Mouse (Mus musculus) heart, postnatal 10 days (tissue): ENCODE results near the gene Slc16a2. TPM values are rescaled to one million over a fixed set of nuclear protein-coding genes. Genes with fewer than 3 reads are reported as not detected.

Experiments used
- DNase-seq, 2 experiments: peaks; one replicate each; pipeline ENCODE4 v3.0.0; 2021
- intact Hi-C: fragments of 180-260 bp; cut with DNase I; formaldehyde crosslinking; loops from one replicate; pipeline ENCODE4 v1.15.1; 2025
- total RNA-seq, 2 experiments: library from RNA; stranded (reverse); gene quantifications; 2 replicates each; pipeline ENCODE4 v1.2.3; 2021

The Slc16a2 gene
- total RNA-seq, result 10 to 100 TPM; 19.2 to 19.8 TPM

DNA sequence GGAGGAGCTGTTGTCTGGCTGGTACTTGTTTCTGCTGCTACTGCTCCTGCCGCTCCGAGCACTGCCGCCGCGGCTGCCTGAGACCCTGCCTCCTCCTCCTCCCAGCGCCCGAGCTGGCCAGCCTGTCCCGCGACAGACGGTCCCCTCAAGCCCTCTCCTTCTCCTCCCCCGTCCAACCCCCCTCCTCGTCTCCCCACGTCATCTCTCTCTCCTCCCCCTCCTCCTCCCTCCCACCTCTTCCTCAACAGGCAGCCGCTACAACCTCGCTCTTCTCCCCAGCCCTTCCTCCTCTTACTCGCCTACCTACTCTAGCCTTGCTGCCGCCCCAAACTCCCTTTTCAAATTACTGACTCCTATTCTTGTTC, at the start of gene Slc16a2:
TSS of gene Slc16a2 (minus strand) at position 152 of the 365 bp plus-strand sequence.
- intact Hi-C loops, result loop anchor here (2.0 to 10.0 kb wide), 3 partner anchors 80 to 197 kb away; no protein-coding TSS in a partner anchor

DNA sequence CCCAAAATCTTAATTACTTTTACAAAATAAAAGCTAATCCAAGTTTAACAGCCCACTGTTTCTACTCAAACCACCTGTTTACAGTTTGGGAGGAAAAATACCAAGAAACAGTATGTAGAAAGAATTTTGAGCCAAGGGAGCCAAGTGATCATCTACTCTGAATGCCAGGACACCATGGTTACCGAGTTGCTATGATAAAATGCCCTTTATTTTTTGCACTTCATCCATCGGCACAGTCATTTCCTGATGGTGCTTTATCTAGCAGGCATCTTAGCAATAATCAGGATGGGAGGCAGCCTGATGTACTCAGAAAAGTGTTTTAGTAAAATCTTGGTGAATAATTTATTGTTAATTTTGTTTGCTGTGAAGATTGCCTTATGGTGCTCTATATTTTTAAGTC, 41.7 kb upstream of the Slc16a2 start:
- DNase-seq, result no peak
- intact Hi-C loops, result no loop called here

More for the DNA sequence above, at the start of gene Slc16a2:
- peak; percentile 60 to 61 for DNase-seq

DNA sequence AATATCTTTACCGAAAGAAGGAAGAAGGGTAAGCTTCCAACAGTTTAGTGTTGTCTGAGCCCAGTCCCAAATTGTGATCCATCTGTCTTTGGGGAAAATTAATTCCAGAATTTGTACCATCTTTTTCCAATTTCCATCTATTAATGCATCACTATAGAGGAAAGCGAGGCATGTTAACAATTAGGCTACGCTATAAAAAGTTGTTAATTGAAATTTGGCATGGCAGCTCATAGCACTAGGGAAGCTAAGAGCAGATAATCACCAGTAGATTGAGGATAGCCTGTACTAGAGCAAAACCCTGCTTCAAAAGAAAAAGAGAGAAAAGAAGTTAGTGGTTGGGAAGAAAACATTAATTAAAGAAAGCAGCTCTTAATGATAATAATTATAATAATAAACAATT, 41.1 kb upstream of the Slc16a2 start:
- intact Hi-C loops, result no loop called here
- DNase-seq, result no peak

DNA sequence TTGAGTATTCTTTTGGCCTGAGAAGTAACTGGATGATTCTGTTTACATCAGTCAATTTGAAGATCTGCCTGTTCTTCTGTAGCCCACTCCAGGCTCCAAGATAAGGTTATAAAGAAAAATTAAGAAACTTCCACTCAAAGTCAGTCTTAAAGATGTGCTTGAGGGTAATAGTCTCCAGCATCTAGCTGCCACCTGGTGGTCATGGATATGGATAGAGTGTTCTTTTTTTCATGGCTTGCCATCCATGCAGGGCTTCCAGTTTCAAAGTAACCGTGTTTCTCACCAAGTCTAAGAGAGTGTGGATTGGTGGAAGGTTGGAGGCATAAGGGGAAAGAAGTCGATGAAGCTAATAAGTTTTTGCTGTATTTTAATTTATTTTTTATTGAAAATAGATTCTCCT, 23.5 kb upstream of the Slc16a2 start:
- intact Hi-C loops, result loop anchor here (1.0 to 10.0 kb wide), 4 partner anchors 150 to 363 kb away; no protein-coding TSS in a partner anchor
- peak; percentile 38 to 39 for DNase-seq

DNA sequence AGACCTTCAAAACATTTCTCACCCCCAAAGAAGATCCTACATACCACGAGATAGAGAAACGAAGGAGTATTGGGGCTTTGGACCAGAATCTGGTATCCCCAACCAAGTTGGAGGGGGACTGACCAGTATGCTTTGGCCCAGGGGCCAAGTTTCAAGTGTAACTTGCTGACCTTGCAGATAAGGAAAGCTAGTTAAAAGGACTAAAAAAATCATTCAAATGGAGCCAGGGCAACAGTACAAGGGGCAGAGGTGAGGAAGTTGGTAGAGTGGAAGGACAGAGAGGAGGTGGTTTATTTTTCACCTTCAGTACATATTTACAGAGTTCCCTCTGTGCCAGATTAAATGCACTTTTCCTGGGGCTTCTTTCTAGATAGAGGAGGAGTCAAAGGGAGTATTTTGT, 7.1 kb upstream of the Slc16a2 start:
- DNase-seq, result no peak
- intact Hi-C loops, result loop anchor here (10.0 kb wide), 1 partner anchor 204 kb away; no protein-coding TSS in a partner anchor

DNA sequence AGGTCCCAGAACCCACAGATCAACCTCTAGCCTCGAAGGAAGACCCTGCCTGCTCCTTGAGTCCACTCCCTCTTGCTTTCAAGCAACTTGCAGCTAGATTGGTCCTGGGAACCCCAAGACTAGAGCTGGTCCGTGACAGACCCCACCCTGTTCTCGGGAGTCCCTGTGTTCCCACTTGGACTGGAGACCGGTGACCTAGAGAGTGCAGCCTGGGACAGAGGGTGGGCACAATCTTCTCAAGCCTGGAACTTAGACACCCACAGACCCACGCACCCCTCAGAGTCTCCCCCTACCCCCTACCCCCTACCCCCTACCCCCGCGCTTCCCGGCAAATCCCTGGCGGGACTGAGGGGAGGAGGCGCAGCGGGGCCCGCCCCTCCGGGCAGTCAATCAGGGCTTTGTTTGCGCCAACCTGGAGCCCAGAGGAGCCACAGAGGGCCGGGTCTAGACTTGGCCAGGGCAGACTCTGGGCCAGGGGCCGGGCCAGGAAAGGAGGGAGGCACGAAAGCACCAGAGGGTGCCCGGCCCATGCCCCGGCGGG, 558 bp upstream of the Slc16a2 start:
- intact Hi-C loops, result loop anchor here (5.0 to 10.0 kb wide), 2 partner anchors 80 to 198 kb away; no protein-coding TSS in a partner anchor
- peak; percentile 42 to 50 for DNase-seq

DNA sequence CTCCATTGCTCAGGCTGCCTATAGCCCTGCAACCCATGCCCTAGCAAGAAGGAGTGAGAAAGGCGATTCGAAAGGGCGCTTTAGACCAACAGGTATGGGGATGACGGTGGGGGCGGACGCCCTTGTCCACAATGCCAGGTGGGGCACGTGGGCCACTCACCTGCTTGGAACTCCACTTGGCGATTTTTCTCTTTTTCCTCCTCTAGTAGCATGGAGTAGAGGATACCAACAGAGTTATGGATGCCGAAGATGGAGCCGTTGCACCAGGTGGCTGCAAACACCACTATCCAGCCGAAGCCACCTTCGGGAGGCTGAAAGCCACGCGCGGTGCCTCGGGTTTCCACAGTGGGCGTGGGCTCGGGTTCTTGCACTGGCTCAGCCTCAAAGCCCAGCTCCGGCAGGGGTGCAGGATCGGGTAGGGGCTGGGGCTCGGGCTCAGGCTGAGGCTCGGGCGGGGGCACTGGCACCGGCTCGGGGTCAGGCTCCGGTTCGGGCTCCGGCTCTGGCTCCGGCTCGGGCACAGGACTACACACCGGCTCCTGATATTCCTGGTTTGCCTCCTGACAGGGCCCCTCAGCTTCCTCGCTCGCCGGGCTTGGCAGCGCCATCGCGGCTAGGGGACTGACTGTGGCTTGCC, 470 bp downstream of the Slc16a2 start:
- intact Hi-C loops, result loop anchor here (2.0 to 10.0 kb wide), 3 partner anchors 79 to 197 kb away; no protein-coding TSS in a partner anchor
- DNase-seq, result no peak

DNA sequence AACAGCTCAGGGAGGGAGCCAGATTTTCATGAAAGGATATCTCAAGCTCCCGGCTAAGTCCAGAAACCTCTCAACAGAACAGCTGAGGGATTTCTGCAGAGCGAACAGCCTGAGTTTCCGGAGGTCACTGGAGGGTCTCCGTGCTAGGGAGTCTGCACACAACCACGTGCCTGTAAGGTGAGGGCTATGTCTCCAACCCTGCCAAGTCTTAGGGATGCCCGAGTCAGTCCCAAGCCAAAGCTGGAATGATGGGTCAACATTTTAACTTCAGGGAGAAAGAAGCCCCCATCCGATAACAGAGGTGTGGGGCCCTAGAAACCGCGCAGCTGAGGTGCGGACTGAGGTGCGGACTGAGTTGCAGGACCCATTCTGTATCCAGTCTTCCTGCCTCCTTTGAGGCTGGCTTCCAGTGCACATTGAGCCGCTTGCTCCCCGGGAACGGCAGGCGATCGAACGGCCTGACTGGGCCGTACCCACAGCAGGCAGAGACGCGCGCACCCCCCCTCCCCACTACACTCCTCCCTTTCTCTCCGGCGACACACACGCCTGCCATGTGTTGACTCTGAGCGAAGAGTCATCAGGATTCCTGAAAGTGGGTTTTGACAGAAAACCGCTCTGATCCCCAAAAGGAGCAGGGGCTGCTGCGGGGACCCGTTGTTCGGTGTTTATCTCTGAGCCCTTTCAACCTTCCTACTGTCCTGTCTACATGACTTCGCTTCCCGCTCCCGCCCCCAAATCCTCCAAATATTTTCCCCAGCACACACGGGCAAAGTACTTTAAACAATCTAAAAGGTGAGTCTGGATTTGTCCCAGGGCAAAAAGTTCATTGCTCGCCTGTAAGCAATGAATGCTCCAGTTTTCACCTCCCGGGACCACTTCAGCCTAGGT, 1.2 kb downstream of the Slc16a2 start:
- DNase-seq, result peak; percentile 21 to 27
- intact Hi-C loops, result loop anchor here (2.0 to 10.0 kb wide), 3 partner anchors 78 to 196 kb away; no protein-coding TSS in a partner anchor

DNA sequence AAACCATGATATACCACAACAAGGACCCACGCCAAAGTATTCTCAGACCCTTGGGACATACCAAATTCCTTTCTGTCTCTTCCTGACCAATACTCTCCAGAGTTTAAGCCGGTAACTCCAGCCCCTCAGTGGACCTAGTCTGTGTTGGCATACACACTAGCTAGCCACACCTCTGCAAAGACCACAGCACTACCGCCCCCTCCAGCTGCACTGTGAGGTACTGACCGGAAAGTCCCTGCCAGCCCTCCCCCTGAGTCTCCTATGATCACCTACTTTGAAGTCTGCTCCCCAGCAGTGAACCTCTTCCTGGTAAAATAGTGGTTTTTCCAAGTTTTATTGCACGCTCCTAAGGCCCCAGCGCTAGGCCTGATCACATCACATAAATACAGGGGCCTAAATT, 2.5 kb downstream of the Slc16a2 start:
- DNase-seq, result peak; percentile 4 to 13
- intact Hi-C loops, result no loop called here

DNA sequence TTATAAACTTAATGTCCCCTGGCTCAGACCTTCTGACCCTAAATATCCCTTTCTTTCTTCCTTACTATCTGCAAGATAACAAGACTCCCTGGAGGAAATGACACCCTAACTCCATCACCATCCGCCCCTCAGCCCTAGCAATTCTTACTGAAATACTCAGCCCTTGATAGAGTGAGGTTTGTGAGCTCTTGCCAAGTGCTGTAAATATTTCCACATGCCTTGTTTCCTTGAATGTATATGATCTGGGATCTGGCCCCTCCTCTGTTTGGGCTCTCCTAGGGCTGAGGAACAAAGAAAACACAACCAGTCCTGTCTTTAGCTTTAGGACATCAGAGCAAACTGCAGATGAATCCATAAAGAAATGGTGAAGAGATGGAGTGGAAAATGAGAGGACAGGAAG, 9.1 kb downstream of the Slc16a2 start:
- DNase-seq, result no peak

DNA sequence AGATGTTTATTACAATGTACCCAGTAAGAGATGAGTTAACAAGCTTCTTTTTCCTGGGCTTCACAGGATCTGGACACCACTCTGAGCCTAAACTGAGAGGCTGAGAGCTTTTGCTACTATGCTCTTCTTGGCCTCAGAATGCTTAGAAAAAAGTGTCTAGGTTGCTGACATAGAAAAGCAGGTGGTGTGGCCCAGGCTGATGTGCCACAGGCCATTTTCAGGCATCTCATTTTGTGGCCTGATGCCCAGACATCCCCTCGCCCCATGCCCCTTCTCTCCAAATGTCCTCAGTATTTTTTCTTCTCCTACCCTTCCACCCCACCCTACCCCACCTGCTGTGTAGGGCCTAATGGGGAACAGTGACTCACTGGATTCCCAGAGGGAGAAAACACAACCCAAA, 11.3 kb downstream of the Slc16a2 start:
- intact Hi-C loops, result no loop called here
- DNase-seq, result no peak

More for the DNA sequence above, 9.1 kb downstream of the Slc16a2 start:
- intact Hi-C loops, result no loop called here

DNA sequence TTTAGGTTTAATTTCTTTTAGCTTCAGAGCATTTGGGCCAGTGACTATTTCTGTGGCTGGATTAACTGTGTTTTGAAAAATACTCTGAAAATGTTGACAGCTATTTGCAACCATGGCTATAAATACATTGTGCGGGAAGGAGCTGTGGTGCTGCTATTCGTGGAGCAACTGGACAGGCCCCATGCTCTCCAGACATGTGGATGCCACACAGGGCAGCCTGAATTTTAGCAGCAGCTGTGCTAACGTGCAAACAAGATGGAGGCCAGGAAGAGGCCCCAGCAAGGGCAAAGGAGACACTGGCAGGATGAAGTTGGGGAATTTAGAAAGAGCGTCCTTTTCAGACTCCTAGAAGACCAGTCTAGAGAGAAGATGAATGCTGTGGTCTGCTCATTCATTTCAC, 15.4 kb downstream of the Slc16a2 start:
- no peak for DNase-seq
- intact Hi-C loops, result no loop called here

DNA sequence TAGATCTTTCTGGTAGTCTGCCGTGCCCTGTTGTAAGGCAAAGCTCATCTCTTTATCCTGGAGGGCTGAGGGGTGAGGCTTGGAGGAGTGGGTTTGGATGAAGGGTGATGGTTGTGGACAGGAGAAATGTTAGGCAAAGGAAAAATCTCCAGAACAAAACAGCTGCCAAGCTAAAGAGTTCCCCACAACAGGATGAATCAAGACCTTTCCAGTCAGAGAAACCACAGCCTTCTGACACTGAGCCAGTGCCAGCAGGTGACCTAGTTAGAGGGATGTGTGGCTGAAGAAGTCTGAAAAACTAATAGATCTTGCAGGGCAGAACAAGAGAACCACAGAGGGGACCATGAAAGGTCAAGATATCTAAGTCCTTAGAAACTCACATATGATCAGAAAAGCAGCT, 24.8 kb downstream of the Slc16a2 start:
- DNase-seq, result no peak
- intact Hi-C loops, result no loop called here

DNA sequence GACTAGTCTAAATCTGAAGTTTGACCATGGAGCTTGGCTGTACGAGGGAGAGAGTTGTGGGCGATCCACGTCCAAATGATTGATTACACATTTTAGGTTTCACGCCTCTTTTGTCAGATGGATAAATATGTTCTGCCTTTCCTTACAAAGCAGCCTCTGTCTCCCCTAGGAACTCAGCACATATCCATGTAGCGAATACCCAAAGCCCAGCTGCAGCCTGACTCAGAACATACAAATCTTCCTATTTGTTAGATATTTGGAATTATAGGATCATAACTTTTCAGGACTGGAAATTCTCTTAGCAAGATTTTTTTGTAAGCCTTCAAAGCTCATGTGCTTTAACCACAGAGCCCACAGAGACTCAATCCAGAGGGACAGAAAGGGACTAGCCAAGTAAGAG, 26.3 kb downstream of the Slc16a2 start:
- no peak for DNase-seq
- intact Hi-C loops, result no loop called here

DNA sequence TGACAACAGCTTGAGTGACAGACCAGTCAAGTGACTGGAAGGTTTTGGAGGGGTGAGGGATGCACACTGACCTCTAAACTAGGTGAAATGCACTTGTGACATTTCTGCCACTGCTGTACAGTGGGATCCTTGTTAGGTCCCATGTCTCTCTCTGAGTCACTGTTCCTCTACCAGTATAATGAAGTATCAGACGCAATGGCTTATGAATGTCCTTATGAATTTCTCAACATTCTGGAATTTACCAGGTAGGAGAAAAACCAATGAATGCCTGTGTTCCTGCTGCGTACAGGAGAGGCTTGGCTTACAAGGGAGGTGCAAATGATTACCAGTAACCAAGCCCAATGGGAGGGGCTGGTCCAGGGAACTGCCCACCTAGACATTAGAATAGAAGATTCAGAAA, 30.5 kb downstream of the Slc16a2 start:
- intact Hi-C loops, result no loop called here
- no peak for DNase-seq

DNA sequence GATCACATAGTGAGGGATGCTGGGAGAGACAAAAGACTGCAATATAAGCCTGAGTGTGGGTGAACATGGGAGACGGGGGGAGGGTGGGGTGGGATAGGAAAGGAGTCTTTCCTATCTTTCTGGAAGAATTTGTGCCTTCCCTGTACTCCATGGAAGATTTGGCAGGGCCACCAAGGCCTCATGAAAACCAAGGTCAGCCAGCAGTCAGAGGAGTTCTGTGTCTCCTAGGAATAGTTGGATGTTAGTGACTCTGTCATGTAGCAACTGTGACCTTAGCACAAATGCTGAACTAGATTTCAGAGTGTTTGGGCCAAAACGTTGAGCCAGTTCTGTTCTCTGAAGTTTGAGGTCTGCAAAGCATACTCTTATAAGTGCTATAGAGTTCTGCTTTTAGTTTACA, 36.1 kb downstream of the Slc16a2 start:
- intact Hi-C loops, result no loop called here
- DNase-seq, result peak; percentile 32 to 33

DNA sequence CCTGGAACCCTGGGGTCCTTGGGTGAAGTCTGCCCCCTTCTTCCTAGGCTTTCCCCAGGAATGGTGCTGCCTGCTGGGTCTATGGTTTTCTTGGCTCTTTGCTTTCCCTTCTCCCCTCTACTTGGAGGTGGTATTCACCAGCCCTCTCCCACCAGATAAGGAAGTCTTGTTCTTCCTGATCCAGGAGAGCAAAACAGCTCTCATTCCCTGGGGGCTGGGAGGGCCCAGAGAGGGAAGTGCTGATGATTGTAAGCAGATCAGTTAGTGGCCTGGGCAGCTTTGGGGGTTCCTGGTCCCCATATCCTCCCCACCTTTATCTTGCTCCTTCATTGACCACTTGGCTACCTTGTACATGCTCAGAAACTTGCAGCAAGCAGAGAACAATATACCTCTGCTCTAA, 45.4 kb downstream of the Slc16a2 start:
- intact Hi-C loops, result no loop called here
- DNase-seq, result no peak

DNA sequence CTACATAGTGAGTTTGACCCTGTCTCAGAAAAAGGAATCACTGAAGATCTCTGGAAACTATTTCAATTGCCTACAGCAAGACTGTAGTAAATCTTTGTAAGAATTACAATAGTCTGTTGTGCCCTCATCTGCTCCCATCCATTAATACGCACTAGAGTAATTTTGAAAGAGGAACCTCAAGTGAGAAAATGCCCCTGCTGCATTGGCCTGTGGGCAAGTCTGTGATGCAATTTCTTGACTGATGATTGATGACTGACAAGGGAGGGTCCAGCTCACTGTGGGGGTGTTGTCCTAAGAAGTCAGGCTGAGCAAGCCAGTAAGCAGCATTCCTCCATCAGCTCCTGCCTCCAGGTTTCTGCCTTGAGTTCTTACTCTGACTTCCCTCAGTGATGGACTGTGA, 75.6 kb downstream of the Slc16a2 start:
- intact Hi-C loops, result no loop called here
- DNase-seq, result no peak

DNA sequence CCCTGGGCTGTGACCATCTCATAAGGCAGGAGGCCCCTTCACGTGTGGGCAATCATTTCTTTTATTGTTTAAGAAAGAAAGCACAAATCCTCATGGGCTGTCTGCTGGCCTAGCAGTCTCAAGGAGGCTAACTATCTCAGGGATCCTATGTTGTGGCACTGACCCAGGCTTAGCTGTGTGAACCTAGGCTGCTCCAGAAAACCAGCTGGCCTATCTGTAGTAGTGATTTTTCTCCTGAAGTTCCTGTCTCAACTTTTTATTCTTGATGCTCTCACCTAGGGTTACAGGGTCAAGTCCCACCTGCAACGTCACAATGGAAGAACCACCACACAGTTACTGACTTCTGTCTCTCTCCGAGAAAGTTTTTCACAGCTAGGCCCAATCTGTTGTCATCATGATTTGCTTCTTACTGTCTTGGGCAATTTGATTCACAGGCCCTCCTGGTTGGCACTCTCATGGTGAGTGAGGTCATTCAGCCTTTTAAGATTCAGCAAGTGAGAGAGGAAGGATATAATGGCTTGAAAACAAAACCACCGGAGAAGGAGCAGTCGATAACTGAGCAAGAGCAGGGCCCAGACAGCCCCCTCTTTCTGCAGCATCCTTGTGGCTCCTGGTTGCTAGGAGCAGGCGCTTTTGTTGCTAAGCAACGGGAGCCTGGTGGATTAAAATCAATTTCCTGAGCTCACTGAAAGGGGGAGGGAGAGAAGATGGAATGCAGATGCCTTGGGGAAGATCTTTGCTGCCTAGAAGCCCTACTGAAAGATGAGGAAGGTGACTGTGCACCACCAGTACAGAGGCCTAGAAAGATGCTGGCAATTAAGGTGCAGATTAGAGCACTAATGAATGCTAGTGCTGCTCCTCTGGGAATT, 77.4 kb downstream of the Slc16a2 start:
- DNase-seq, result no peak
- intact Hi-C loops, result loop anchor here (5.0 kb wide), 1 partner anchor 78 kb away; the partner anchor contains the start of gene Slc16a2

DNA sequence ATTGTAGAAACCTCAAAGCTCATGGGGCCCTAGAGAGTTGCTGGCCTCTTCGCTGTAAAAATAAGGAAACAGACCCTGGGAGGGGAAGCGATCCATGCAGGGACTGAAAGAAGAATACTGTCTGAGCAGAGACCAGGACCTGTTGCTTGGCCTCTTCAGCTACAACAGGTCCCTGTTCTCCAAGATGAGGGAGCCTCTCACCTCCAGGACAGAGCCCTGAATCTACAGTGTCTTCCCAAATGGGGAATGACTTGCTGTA, 79.8 kb downstream of the Slc16a2 start:
- intact Hi-C loops, result loop anchor here (5.0 kb wide), 1 partner anchor 80 kb away; the partner anchor contains the start of gene Slc16a2
- no peak for DNase-seq
